ENCODE assay signal across 8 mouse cellular contexts in the genomic region with DNA sequence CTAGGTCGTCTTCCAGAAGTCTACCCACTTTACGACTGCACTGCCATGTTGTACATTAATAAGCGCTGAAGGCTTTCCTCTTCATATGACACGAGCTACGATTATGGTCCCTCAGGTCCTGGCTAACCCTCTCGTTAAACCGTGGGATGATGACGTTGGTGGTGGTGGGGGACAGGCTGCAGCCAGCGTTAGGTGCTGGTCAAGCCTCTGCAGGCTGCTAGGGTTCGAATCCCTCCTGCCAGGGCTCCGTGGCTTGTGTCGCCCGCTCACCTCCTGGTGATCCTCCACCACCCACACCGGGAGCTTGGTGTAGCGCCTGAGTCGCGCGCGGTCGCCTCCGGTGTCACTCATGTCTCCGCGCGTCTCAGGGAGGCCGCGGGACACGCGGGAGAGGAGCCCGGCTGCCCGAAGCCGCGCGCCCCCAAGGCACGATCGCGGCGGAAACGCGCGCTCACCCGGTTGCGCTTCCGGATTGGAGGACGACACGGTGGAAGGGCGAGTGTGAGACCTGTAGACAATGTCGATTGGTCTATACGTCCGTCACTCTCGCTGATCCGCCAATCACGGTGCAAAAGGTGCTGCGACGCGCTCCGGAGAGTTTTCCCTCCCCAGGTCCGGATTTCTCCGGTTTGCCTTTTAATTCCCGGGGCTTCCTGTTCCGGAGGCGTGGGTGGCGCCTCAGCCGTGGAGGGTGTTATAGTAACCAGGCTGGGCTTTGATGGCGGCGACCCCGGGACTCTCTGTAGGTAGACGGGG. TPM values are rescaled to one million over a fixed set of nuclear protein-coding genes. Genes with fewer than 3 reads are reported as not detected.
DNase-seq lines count a peak whose midpoint lies in the region; ATAC-seq and TF ChIP-seq lines count a peak whose summit lies in the region.

A gene (minus strand): TSS at position 453 of the 756 bp plus-strand sequence.
A gene (plus strand): TSS at position 619 of the 756 bp plus-strand sequence.

- H3K27ac ChIP-seq in forebrain, embryonic 12.5 days, result peak within 1 kb of the TSS; percentile 76
- peak within 1 kb of the TSS; percentile 76 for H3K27ac ChIP-seq in heart, postnatal 0 days (ENCODE audit: low read depth)
- peak within 1 kb of the TSS; percentile 92 for H3K27ac ChIP-seq in liver, embryonic 16.5 days (ENCODE audit: low read length)
- peak within 1 kb of the TSS; percentile 85 for H3K27ac ChIP-seq in neural tube, embryonic 13.5 days (replicated peaks)
- peak within 1 kb of the TSS; percentile 59 for H3K27ac ChIP-seq in testis, adult 2 months (ENCODE audit: control insufficient read depth, insufficient read depth, low read depth, low read length)

- no peaks in the 10 kb centered on the region for H3K27me3 ChIP-seq in E14TG2a.4 (ENCODE audit: insufficient read depth, low read length)
- H3K27me3 ChIP-seq in forebrain, embryonic 12.5 days, result no peaks in the 10 kb centered on the region
- no peaks in the 10 kb centered on the region for H3K27me3 ChIP-seq in heart, postnatal 0 days (ENCODE audit: control insufficient read depth, insufficient read depth, low read length)
- H3K27me3 ChIP-seq in liver, embryonic 16.5 days (ENCODE audit: control insufficient read depth, insufficient read depth, low read depth, low read length), result no peaks in the 10 kb centered on the region
- no peaks in the 10 kb centered on the region for H3K27me3 ChIP-seq in neural tube, embryonic 13.5 days
- no peaks in the 10 kb centered on the region for H3K27me3 ChIP-seq in testis, adult 2 months (ENCODE audit: control insufficient read depth, insufficient read depth, low read length)

- no peaks in the 10 kb centered on the region for H3K9me3 ChIP-seq in E14TG2a.4 (ENCODE audit: low read length)
- no peaks in the 10 kb centered on the region for H3K9me3 ChIP-seq in forebrain, embryonic 12.5 days
- H3K9me3 ChIP-seq in heart, postnatal 0 days (replicated peaks; ENCODE audit: control insufficient read depth, low read length), result no peaks in the 10 kb centered on the region
- no peaks in the 10 kb centered on the region for H3K9me3 ChIP-seq in liver, embryonic 16.5 days (replicated peaks; ENCODE audit: control insufficient read depth, low read length)
- H3K9me3 ChIP-seq in neural tube, embryonic 13.5 days, result no peaks in the 10 kb centered on the region

- TF ChIP-seq EP300 in heart, postnatal 0 days (IDR thresholded peaks at IDR 0.05; ENCODE audit: low read depth), result peak; percentile 15; the same call in 1 of the 2 replicates

- peaks cover 77% of the 10 kb centered on the region for H3K36me3 ChIP-seq in E14TG2a.4 (ENCODE audit: insufficient read depth, low read length)
- peaks cover 44% of the 10 kb centered on the region for H3K36me3 ChIP-seq in forebrain, embryonic 12.5 days (replicated peaks)
- peaks cover 48% of the 10 kb centered on the region for H3K36me3 ChIP-seq in heart, postnatal 0 days (replicated peaks; ENCODE audit: control insufficient read depth, insufficient read depth, low read length)
- peaks cover 19% of the 10 kb centered on the region for H3K36me3 ChIP-seq in liver, embryonic 16.5 days (ENCODE audit: control insufficient read depth, insufficient read depth)
- H3K36me3 ChIP-seq in neural tube, embryonic 13.5 days, result peaks cover 49% of the 10 kb centered on the region
- no peaks in the 10 kb centered on the region for H3K36me3 ChIP-seq in testis, adult 2 months (ENCODE audit: control insufficient read depth, insufficient read depth, low read length)

- 1% methylated on average over 67 of the region's 67 CpGs for WGBS in forebrain, embryonic 12.5 days
- under 1% methylated on average over 67 of the region's 67 CpGs for WGBS in heart, postnatal 0 days
- under 1% methylated on average over 67 of the region's 67 CpGs for WGBS in liver, embryonic 16.5 days (ENCODE audit: insufficient replicate concordance)
- WGBS in neural tube, embryonic 13.5 days, result under 1% methylated on average over 67 of the region's 67 CpGs

- H3K9ac ChIP-seq in forebrain, embryonic 12.5 days, result peak within 1 kb of the TSS; percentile 90
- H3K9ac ChIP-seq in heart, postnatal 0 days (replicated peaks; ENCODE audit: low read depth, low read length), result peak within 1 kb of the TSS; percentile 89
- peak within 1 kb of the TSS; percentile 92 for H3K9ac ChIP-seq in liver, embryonic 16.5 days (ENCODE audit: low read depth, low read length)
- peak within 1 kb of the TSS; percentile 92 for H3K9ac ChIP-seq in neural tube, embryonic 13.5 days

- peak; percentile 100 for DNase-seq in c-Kit-positive CD71-positive TER-119-positive erythroid progenitor cells, embryonic 14.5 days (ENCODE audit: low spot score)
- DNase-seq in heart, postnatal 0 days (ENCODE audit: low spot score), result peak; percentile 96
- peak; percentile 99 for DNase-seq in kidney, postnatal 4 days

- ATAC-seq in forebrain, embryonic 12.5 days (ENCODE audit: low FRiP score), result peak; percentile 100
- peak; percentile 100 for ATAC-seq in heart, postnatal 0 days (ENCODE audit: insufficient read depth, low read depth)
- peak; percentile 98 for ATAC-seq in liver, embryonic 16.5 days (ENCODE audit: low read depth)
- peak; percentile 100 for ATAC-seq in neural tube, embryonic 13.5 days (ENCODE audit: low read depth)

- TF ChIP-seq POLR2A in testis, adult 2 months (IDR thresholded peaks at IDR 0.05; ENCODE audit: control insufficient read depth, low read depth, low read length), result peak; percentile 46; the same call in 1 of the 2 replicates

- H3K4me2 ChIP-seq in forebrain, embryonic 12.5 days, result peak within 1 kb of the TSS; percentile 69
- H3K4me2 ChIP-seq in heart, postnatal 0 days (ENCODE audit: low read depth, low read length), result peak within 1 kb of the TSS; percentile 72
- H3K4me2 ChIP-seq in liver, embryonic 16.5 days (ENCODE audit: low read depth, low read length), result peak within 1 kb of the TSS; percentile 82
- peak within 1 kb of the TSS; percentile 80 for H3K4me2 ChIP-seq in neural tube, embryonic 13.5 days

- no peak for TF ChIP-seq CTCF in E14TG2a.4 (conservative IDR thresholded peaks at IDR 0.05; ENCODE audit: low read length)
- TF ChIP-seq CTCF in heart, postnatal 0 days (IDR thresholded peaks at IDR 0.05; ENCODE audit: low read depth), result no peak
- no peak for TF ChIP-seq CTCF in testis, adult 2 months (IDR thresholded peaks at IDR 0.05; ENCODE audit: control insufficient read depth, insufficient read depth, insufficient replicate concordance, low read depth, low read length)

- H3K4me3 ChIP-seq in E14TG2a.4 (replicated peaks; ENCODE audit: low read length), result peak within 1 kb of the TSS; percentile 96
- peak within 1 kb of the TSS; percentile 81 for H3K4me3 ChIP-seq in forebrain, embryonic 12.5 days (replicated peaks)
- peak within 1 kb of the TSS; percentile 93 for H3K4me3 ChIP-seq in heart, postnatal 0 days (ENCODE audit: low read depth, low read length)
- H3K4me3 ChIP-seq in liver, embryonic 16.5 days (ENCODE audit: low read depth, low read length), result peak within 1 kb of the TSS; percentile 88
- peak within 1 kb of the TSS; percentile 92 for H3K4me3 ChIP-seq in neural tube, embryonic 13.5 days
- H3K4me3 ChIP-seq in testis, adult 2 months (ENCODE audit: control insufficient read depth, low read depth, low read length), result peak within 1 kb of the TSS; percentile 89

- peaks cover 66% of the 10 kb centered on the region for H3K4me1 ChIP-seq in E14TG2a.4 (replicated peaks; ENCODE audit: low read depth, low read length)
- H3K4me1 ChIP-seq in forebrain, embryonic 12.5 days, result peaks cover 31% of the 10 kb centered on the region
- H3K4me1 ChIP-seq in heart, postnatal 0 days (ENCODE audit: control insufficient read depth, insufficient read depth), result peaks cover 16% of the 10 kb centered on the region; the same call in 1 of the 2 replicates
- H3K4me1 ChIP-seq in liver, embryonic 16.5 days (ENCODE audit: control insufficient read depth, low read depth, low read length), result peaks cover 29% of the 10 kb centered on the region
- peaks cover 30% of the 10 kb centered on the region for H3K4me1 ChIP-seq in neural tube, embryonic 13.5 days (replicated peaks)
- H3K4me1 ChIP-seq in testis, adult 2 months (ENCODE audit: control insufficient read depth, insufficient read depth, low read length), result peaks cover 4% of the 10 kb centered on the region

RNA-seq across cellular contexts. Expression of the first gene that starts in this region (rescaled TPM):
- 34.9 and 38.3 TPM in 2 replicates for polyA plus RNA-seq in forebrain, embryonic 12.5 days (2016; fragmentation: Nextera tagmentation; extraction: Ambion mirVana)
- 9.5 and 13.0 TPM in 2 replicates for total RNA-seq in heart, postnatal 0 days (2014; rRNA removed; ENCODE audit: low replicate concordance)
- polyA plus RNA-seq in heart, postnatal 0 days (2015; fragmentation: Nextera tagmentation; extraction: Ambion mirVana), result 15.8 and 16.1 TPM in 2 replicates
- polyA plus RNA-seq in liver, embryonic 16.5 days (2015; fragmentation: Nextera tagmentation; extraction: Ambion mirVana), result 24.0 and 25.1 TPM in 2 replicates
- 39.3 and 40.3 TPM in 2 replicates for polyA plus RNA-seq in neural tube, embryonic 13.5 days (2015; fragmentation: Nextera tagmentation; extraction: Ambion mirVana)
- polyA plus RNA-seq in testis, adult 2 months (2012; rRNA removed), result 3.4 and 3.6 TPM in 2 replicates

RNA-seq across cellular contexts. Expression of the second gene that starts in this region (rescaled TPM):
- polyA plus RNA-seq in forebrain, embryonic 12.5 days (2016; fragmentation: Nextera tagmentation; extraction: Ambion mirVana), result 73.9 and 81.9 TPM in 2 replicates
- total RNA-seq in heart, postnatal 0 days (2014; rRNA removed; ENCODE audit: low replicate concordance), result 10.1 and 12.5 TPM in 2 replicates
- 11.9 and 12.4 TPM in 2 replicates for polyA plus RNA-seq in heart, postnatal 0 days (2015; fragmentation: Nextera tagmentation; extraction: Ambion mirVana)
- polyA plus RNA-seq in liver, embryonic 16.5 days (2015; fragmentation: Nextera tagmentation; extraction: Ambion mirVana), result 10.5 and 10.9 TPM in 2 replicates
- polyA plus RNA-seq in neural tube, embryonic 13.5 days (2015; fragmentation: Nextera tagmentation; extraction: Ambion mirVana), result 51.8 and 57.1 TPM in 2 replicates
- polyA plus RNA-seq in testis, adult 2 months (2012; rRNA removed), result 13.5 and 14.4 TPM in 2 replicates

Comparison
In these comparisons a context has a peak if more than half of its experiments do, and no peak if none do; other contexts are left out.
1. Peak in every context shown above with its lines: DNase-seq, ATAC-seq, H3K4me3 ChIP-seq and H3K27ac ChIP-seq.